Comparison of ENCODE assay signal across 12 mouse cellular contexts in the genomic region with DNA sequence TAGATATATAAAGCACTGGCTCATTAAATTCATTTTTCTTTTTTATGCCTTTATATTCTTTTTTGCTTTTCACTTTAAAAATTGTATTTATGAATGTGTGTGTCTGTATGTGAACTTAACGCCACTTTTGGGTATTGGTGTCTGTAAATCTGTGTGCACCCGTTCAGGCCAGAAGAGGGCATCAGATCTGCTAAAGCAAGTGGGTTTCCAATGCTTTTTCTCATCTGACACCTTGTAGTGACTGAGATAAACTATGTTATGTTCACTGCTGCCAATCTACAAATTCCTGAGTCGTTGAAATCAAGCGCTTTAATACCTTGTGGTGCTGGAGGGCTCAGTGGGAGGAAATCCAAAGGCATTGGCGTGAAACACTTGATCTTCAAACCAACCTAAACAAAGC. TPM values are rescaled to one million over a fixed set of nuclear protein-coding genes. Genes with fewer than 3 reads are reported as not detected.
DNase-seq lines count a peak whose midpoint lies in the region; ATAC-seq and TF ChIP-seq lines count a peak whose summit lies in the region.
"Had no signal": no experiment of that assay in that cellular context is flagged by ENCODE, and none has a peak within 500 bp of the region (broad histone marks: within the 10 kb centered on the region; RNA-seq: fewer than 3 reads in every experiment).

No protein-coding gene starts in this region.

- H3K4me2 ChIP-seq in forebrain, embryonic 14.5 days (ENCODE audit: low read length) = no peak overlapping the region
- H3K4me2 ChIP-seq in forebrain, embryonic 16.5 days (ENCODE audit: low read length) = no peak overlapping the region
- H3K4me2 ChIP-seq: forebrain, embryonic 15.5 days; intestine, embryonic 15.5 days had no signal

- no peak overlapping the region for H3K4me3 ChIP-seq in forebrain, embryonic 14.5 days (ENCODE audit: low read depth, low read length)
- no peak overlapping the region for H3K4me3 ChIP-seq in forebrain, embryonic 16.5 days (replicated peaks; ENCODE audit: low read length)
- H3K4me3 ChIP-seq: forebrain, embryonic 15.5 days; intestine, embryonic 15.5 days; myocyte had no signal

- CTCF ChIA-PET in Patski (lab: Charles Lee) = no interaction called here

- no peaks in the 10 kb centered on the region for H3K27me3 ChIP-seq in forebrain, embryonic 14.5 days (replicated peaks; ENCODE audit: control insufficient read depth, insufficient read depth, low read length)
- H3K27me3 ChIP-seq in forebrain, embryonic 16.5 days (replicated peaks; ENCODE audit: control insufficient read depth, insufficient read depth, low read length) = no peaks in the 10 kb centered on the region
- no peaks in the 10 kb centered on the region for H3K27me3 ChIP-seq in Patski
- H3K27me3 ChIP-seq: forebrain, embryonic 15.5 days; intestine, embryonic 15.5 days had no signal

- H3K9ac ChIP-seq in forebrain, embryonic 14.5 days (ENCODE audit: low read length) = no peak overlapping the region
- H3K9ac ChIP-seq in forebrain, embryonic 16.5 days (replicated peaks; ENCODE audit: low read depth, low read length) = no peak overlapping the region
- H3K9ac ChIP-seq: forebrain, embryonic 15.5 days; intestine, embryonic 15.5 days had no signal

- H3K9me3 ChIP-seq in forebrain, embryonic 14.5 days (replicated peaks; ENCODE audit: control insufficient read depth, low read length) = no peaks in the 10 kb centered on the region
- H3K9me3 ChIP-seq in forebrain, embryonic 16.5 days (ENCODE audit: control insufficient read depth, low read length) = no peaks in the 10 kb centered on the region
- H3K9me3 ChIP-seq: forebrain, embryonic 15.5 days; intestine, embryonic 15.5 days had no signal

- POLR2A ChIA-PET in Patski (lab: Charles Lee) = no interaction called here

- 81% methylated on average over 5 of the region's 5 CpGs for WGBS in forebrain, embryonic 14.5 days
- 82% methylated on average over 5 of the region's 5 CpGs for WGBS in forebrain, embryonic 16.5 days

- H3K36me3 ChIP-seq in forebrain, embryonic 14.5 days (ENCODE audit: control insufficient read depth, insufficient read depth, low read length) = peaks cover 23% of the 10 kb centered on the region
- H3K36me3 ChIP-seq in forebrain, embryonic 16.5 days (ENCODE audit: control insufficient read depth, insufficient read depth) = no peaks in the 10 kb centered on the region
- H3K36me3 ChIP-seq: forebrain, embryonic 15.5 days had no signal

- intact Hi-C loops in left cerebral cortex, postnatal 4 days (cut with DNase I) = no loop called here

- DNase-seq in forebrain, embryonic 14.5 days (ENCODE audit: low spot score) = peak; percentile 33
- DNase-seq in left cerebral cortex, postnatal 4 days = peak; percentile 17
- DNase-seq in left cerebral cortex, adult 8-10 months (ENCODE audit: low spot score in 2 of 2) = no peak
- no peak for DNase-seq in Patski (ENCODE audit: low read depth, low spot score)
- DNase-seq in lung, postnatal 36 days = peak; percentile 17
- no peak for DNase-seq in right cerebral cortex, postnatal 14 days

- TF ChIP-seq CTCF in Patski (IDR thresholded peaks at IDR 0.05) = peak; percentile 49

- H3K4me1 ChIP-seq in forebrain, embryonic 14.5 days (ENCODE audit: control insufficient read depth, insufficient read depth, low read length) = no peaks in the 10 kb centered on the region
- H3K4me1 ChIP-seq in forebrain, embryonic 16.5 days (replicated peaks; ENCODE audit: control insufficient read depth, insufficient read depth, low read length) = peaks cover 7% of the 10 kb centered on the region
- H3K4me1 ChIP-seq: intestine, embryonic 15.5 days had no signal

- no peak overlapping the region for H3K27ac ChIP-seq in forebrain, embryonic 14.5 days (ENCODE audit: low read depth, low read length)
- H3K27ac ChIP-seq in forebrain, embryonic 16.5 days (ENCODE audit: low read length) = no peak overlapping the region
- H3K27ac ChIP-seq: forebrain, embryonic 15.5 days; intestine, embryonic 15.5 days had no signal

- in situ Hi-C loops in Patski (cut with MboI; ENCODE audit: low pct_unique_long_range_greater_than_20kb) = loop anchor here (5.0 to 25.0 kb wide), 2 partner anchors 96 to 376 kb away; a partner anchor contains a TSS

- no peak for ATAC-seq in forebrain, embryonic 14.5 days
- no peak for ATAC-seq in forebrain, embryonic 16.5 days
- ATAC-seq in Patski = no peak
- ATAC-seq in monocyte, adult 5-6 weeks (replicated peaks; ENCODE audit: insufficient number of reproducible peaks, low FRiP score, low TSS enrichment, poor library complexity, severe bottlenecking) = no peak
- ATAC-seq: forebrain, embryonic 15.5 days; intestine, embryonic 15.5 days had no signal

RNA-seq across cellular contexts. Expression of a gene that starts 7.0 kb away (rescaled TPM):
- polyA plus RNA-seq in forebrain, embryonic 14.5 days (2014; fragmentation: Nextera tagmentation; extraction: Ambion mirVana) = 20.9 and 22.1 TPM in 2 replicates
- polyA plus RNA-seq in forebrain, embryonic 16.5 days (2015; fragmentation: Nextera tagmentation; extraction: Ambion mirVana) = 16.5 and 22.1 TPM in 2 replicates
- total RNA-seq in left cerebral cortex, postnatal 4 days (2021) = 1 to 10 TPM; 4.4 to 7.0 TPM
- 1 to 10 TPM; 2.9 to 5.0 (median 4.1) TPM for total RNA-seq in left cerebral cortex, adult 8-10 months (2022)
- 4.9 TPM for polyA plus RNA-seq in Patski (2021)
- 2.1 to 14.9 TPM (median 6.3 TPM) in 3 replicates for total RNA-seq in monocyte, adult 5-6 weeks (2017)
- polyA plus RNA-seq: small intestine, adult 2 months had no signal

RNA-seq across cellular contexts. Expression of a gene that starts 12.8 kb away (rescaled TPM):
- polyA plus RNA-seq in forebrain, embryonic 14.5 days (2014; fragmentation: Nextera tagmentation; extraction: Ambion mirVana) = 5.2 TPM in 2 replicates
- polyA plus RNA-seq in forebrain, embryonic 16.5 days (2015; fragmentation: Nextera tagmentation; extraction: Ambion mirVana) = 8.1 and 9.1 TPM in 2 replicates
- total RNA-seq in left cerebral cortex, postnatal 4 days (2021) = 1 to 10 TPM; 2.5 to 2.6 TPM
- total RNA-seq in left cerebral cortex, adult 8-10 months (2022) = 1 to 10 TPM; 1.3 to 1.7 (median 1.5) TPM
- polyA plus RNA-seq in Patski (2021) = 3.6 TPM
- 1.3 to 3.4 TPM (median 1.7 TPM) in 3 replicates for total RNA-seq in monocyte, adult 5-6 weeks (2017)

RNA-seq across cellular contexts. Expression of a gene that starts 14.2 kb away (rescaled TPM):
- polyA plus RNA-seq in forebrain, embryonic 14.5 days (2014; fragmentation: Nextera tagmentation; extraction: Ambion mirVana) = 22.7 and 26.1 TPM in 2 replicates
- polyA plus RNA-seq in forebrain, embryonic 16.5 days (2015; fragmentation: Nextera tagmentation; extraction: Ambion mirVana) = 20.0 and 23.6 TPM in 2 replicates
- 1 to 10 TPM; 6.1 to 7.4 TPM for total RNA-seq in left cerebral cortex, postnatal 4 days (2021)
- 1 to 10 TPM; 4.7 to 5.8 (median 5.3) TPM for total RNA-seq in left cerebral cortex, adult 8-10 months (2022)
- polyA plus RNA-seq in Patski (2021) = 6.5 TPM
- 9.2 to 15.1 TPM (median 9.6 TPM) in 3 replicates for total RNA-seq in monocyte, adult 5-6 weeks (2017)

RNA-seq across cellular contexts. Expression of a gene that starts 16.9 kb away (rescaled TPM):
- 11.3 and 13.9 TPM in 2 replicates for polyA plus RNA-seq in forebrain, embryonic 14.5 days (2014; fragmentation: Nextera tagmentation; extraction: Ambion mirVana)
- 7.2 and 8.0 TPM in 2 replicates for polyA plus RNA-seq in forebrain, embryonic 16.5 days (2015; fragmentation: Nextera tagmentation; extraction: Ambion mirVana)
- 1 to 10 TPM; 2.4 to 2.7 TPM for total RNA-seq in left cerebral cortex, postnatal 4 days (2021)
- total RNA-seq in left cerebral cortex, adult 8-10 months (2022) = under 1 TPM; 0.18 to 0.63 (median 0.32) TPM
- polyA plus RNA-seq in Patski (2021) = 6.1 TPM
- total RNA-seq in monocyte, adult 5-6 weeks (2017) = 8.3 to 9.7 TPM (median 9.3 TPM) in 3 replicates

RNA-seq across cellular contexts. Expression of a gene that starts 27.1 kb away (rescaled TPM):
- 35.5 and 38.6 TPM in 2 replicates for polyA plus RNA-seq in forebrain, embryonic 14.5 days (2014; fragmentation: Nextera tagmentation; extraction: Ambion mirVana)
- polyA plus RNA-seq in forebrain, embryonic 16.5 days (2015; fragmentation: Nextera tagmentation; extraction: Ambion mirVana) = 32.6 and 37.8 TPM in 2 replicates
- total RNA-seq in left cerebral cortex, postnatal 4 days (2021) = 10 to 100 TPM; 36.0 to 40.1 TPM
- 10 to 100 TPM; 27.6 to 29.7 (median 28.7) TPM for total RNA-seq in left cerebral cortex, adult 8-10 months (2022)
- 65.9 TPM for polyA plus RNA-seq in Patski (2021)
- total RNA-seq in monocyte, adult 5-6 weeks (2017) = 70.5 to 79.5 TPM (median 70.6 TPM) in 3 replicates

Comparison
In these comparisons a context has a peak if more than half of its experiments do, and no peak if none do; other contexts are left out.
1. DNase-seq: peak in forebrain, embryonic 14.5 days (single experiment), left cerebral cortex, postnatal 4 days (single experiment) and lung, postnatal 36 days (single experiment); none in left cerebral cortex, adult 8-10 months (0 of 2), Patski (single experiment) and right cerebral cortex, postnatal 14 days (single experiment).